Mouse (Mus musculus): ENCODE measurements around the gene 0610040J01Rik.

0610040J01Rik gene

DNA sequence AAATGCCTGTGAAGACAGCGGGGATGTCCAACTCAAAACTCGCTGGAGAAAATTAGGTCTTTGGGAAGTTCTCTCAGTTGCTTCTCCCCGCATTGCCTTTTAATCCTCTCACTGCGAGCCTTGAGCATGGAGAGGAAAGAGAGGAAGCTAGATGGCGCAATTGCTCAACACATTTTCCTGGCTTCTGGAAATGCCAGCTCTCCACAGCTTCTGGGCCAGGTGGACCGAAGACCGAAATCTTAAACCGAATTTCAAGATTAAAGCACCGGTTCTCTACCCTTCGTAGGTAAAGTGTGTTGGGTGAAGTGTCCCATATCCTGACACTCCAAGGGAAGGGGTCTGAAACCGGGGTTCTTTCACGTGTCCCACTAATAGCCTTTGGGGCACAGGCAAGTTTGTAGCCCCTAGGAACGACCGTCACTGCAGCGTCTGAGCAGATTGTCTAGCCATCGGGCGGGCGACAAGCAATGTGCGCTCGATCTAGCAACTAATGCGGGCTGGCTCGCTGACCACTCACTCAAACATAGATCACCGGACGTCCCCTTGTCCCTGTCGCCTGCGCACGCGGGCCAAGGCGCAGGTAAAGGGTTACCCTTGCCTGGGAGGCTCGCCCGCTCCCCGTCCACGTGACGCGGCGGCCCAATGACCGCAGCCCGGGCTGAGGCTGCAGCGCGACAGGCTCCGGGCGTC lies at the start of gene 0610040J01Rik:
0610040J01Rik (plus strand) TSS at position 545 of the 690 bp plus-strand sequence.
- DNase-seq (ENCODE audit: low read depth): peak; percentile 67

DNA sequence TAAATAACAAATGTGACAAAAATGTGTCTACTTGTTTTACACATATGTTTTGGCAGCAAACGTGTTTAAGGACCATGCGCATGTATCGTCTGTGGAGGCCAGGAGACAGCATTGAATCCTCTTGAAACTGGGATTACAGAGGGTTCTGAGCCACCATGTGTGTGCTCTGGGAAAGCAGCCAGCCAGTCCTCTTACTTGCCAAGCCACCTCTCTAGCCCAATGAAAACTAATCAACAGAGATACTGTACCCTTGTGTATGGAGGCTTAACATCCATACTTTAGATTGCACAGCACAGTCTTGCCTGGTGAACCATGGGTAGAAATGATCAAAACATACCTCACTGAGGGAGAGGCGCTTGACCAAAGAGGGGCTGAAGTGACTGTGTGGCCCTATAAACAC lies 46.3 kb upstream of the 0610040J01Rik start:
- no peak for DNase-seq (ENCODE audit: low read depth)

DNA sequence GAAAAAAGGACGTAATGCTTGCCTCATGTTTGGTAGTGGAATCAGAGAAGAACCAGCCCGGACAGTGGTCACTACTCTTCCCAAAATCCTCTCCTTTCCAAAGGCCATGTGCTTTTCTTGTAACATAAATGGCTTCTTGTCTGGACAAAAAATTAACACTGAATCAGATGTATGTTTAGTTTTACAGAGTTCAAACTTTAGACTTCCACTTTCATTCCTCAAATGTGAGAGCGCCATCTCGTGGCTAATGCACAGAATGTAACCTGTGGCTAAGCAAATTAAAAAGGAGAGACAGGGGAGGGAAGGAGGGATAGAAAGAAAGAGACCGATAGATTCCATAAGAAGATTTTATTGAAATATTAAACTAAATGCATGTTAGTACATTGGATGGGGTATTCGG lies 45.4 kb upstream of the 0610040J01Rik start:
- DNase-seq (ENCODE audit: low read depth): peak; percentile 63

DNA sequence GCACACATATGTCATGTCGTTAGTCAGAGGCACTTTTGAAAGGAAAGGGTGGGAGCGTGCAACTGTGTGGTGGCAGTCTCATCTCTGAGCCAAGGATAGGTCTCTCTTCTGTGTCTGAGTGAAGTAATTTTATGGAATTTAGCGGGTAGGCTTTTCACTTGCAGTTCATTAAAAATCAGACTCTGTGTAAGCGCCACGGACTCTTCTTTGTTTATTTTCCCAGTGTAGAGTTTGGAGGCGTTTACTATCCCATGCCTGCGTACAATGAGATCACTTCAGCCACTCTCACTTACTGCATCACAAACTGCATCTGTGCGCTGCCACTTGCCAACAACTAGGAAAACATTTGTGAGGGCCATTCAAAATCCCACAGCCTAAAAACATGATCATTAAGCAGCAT lies 44.7 kb upstream of the 0610040J01Rik start:
- no peak for DNase-seq (ENCODE audit: low read depth)

DNA sequence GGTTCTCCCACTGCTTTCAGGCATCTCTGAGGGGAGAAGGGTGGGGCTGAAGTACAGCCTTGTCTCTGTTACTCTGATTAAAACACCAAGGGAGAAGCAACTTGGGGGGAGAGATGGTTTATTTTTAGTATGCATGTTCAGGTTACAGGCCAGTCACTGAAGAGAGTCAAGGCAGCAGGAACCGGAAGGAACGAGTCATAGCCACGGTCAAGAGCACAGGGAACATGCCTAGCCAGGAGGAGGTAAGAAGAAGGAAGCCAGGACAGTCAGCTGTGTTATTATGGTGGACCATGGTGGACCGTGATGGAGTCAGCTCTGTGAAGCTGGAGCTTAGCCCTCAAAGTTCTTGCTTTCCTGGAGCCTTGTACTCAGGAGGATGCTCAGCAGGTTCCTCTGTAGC lies 43.9 kb upstream of the 0610040J01Rik start:
- no peak for DNase-seq (ENCODE audit: low read depth)

DNA sequence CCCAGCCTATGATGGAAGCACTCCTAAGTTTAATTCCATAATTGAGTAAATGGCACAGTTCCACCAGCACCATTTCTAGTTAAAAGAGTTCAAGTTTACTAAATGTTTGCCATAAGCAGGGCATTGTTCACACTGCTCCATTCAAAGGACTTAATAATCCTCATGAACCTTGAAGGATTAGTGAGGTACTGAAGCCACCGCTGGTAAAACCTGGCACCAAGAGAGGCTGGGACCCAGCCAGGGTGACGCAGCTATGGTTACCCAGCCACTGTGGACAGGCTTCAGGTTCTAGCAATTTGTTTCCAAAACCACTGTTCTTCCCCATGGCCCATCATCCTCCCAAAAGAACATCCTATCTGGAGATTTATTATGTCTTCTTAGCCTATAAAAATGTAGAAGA lies 39.2 kb upstream of the 0610040J01Rik start:
- DNase-seq (ENCODE audit: low read depth): no peak

DNA sequence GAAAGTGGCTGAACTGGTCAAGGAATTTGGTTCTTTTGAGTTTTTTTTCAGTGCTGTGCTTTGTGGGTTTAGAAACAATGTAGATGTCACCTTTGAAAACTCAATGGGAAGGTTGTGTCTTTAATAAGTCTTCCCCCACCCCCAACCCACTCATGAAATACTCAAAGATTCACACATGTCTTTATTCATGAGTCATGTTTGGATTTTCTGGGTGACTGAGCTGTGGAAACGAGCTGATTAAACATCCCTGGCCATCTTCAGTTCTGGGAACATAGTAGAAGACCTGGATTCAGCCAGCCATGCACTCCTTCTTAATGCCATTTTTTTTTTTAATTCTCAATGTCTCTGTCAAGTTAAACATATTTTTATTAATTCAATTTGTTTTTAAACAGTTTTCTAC lies 38.6 kb upstream of the 0610040J01Rik start:
- no peak for DNase-seq (ENCODE audit: low read depth)

DNA sequence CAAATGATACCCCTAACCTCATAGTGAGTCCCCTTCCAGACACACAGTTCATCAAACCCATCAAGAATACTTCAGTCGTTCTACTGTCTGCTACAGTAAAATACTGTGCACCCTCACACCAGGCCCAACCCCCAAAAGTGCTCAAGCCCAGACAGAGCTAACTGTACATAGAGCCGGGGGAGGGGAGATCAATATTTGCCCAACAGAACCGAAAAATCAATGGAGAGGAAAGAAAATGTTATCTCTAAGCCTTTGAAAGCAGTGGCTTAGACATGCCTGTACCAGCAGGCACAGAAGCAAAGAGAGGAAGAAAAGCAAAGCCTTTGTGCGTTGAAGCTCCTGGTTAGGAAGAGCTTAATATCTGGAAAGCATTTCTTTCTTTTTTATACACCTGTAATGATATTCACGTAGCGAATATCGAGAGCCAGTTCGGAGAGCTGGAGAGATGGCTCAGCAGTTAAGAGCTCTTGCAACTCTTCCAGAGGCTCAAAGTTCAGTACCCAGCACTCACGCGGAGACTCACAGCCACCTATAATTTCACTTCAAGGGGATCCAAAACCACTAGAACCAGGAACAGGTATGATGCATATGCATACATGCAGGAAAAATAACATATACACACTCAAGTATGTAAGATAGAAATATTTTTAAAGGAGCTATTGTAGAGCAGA lies 23.9 kb upstream of the 0610040J01Rik start:
- DNase-seq (ENCODE audit: low read depth): no peak

DNA sequence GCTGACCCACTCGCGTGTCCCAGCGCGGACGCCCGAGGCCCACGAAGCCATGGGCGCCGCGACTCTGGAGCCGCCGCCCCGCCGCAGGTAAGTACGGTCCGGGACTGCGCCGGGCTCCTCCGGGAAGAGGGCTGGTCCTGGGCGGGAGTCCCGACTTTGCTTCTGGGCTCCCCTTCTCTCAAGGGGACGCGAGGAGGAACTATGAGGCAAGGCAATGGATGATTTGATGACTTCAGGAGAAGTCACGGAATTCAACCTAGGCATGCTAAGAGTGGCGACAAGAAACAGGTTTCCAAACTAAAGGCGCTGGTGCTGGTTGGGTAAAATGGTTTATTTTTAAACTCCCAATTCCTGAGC lies 324 bp downstream of the 0610040J01Rik start:
- DNase-seq (ENCODE audit: low read depth): no peak

DNA sequence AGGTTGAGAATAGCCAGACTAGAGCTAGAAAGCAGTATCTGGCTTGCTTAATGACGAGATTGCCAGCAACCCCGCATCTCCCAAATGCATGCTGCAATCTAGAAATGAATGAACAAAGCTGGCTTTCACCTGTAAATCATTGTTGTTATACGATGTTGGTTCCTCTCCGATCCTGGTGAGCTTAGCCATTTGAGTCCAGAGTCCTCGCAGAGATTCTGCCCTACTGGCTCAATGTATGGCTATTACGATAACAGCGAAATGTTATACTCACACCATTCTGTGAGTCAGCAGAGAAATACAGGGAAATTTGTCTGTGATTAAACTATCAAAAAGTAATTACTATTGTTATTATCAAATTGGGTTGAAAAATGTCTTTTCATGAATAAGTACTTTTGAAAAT lies 4.5 kb downstream of the 0610040J01Rik start:
- DNase-seq (ENCODE audit: low read depth): no peak

DNA sequence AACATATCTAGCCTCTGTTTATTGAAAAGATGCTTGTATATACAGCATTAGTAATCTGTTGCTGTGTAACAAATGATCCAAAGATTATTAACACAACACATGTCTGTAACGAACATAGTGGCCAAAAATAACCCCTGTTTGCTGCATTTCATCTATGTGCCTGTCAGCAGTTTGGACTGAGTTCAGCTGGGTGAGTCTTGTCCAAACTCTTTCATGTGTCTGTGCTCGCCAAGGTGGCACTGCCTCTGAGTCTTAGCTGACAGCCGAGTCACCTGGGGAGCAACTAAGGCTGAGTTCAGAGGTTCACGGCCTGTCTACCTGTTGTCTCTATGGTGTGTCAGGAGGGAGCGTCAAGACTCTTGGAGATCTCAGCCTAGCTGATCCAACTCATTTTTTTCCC lies 5.1 kb downstream of the 0610040J01Rik start:
- no peak for DNase-seq (ENCODE audit: low read depth)

DNA sequence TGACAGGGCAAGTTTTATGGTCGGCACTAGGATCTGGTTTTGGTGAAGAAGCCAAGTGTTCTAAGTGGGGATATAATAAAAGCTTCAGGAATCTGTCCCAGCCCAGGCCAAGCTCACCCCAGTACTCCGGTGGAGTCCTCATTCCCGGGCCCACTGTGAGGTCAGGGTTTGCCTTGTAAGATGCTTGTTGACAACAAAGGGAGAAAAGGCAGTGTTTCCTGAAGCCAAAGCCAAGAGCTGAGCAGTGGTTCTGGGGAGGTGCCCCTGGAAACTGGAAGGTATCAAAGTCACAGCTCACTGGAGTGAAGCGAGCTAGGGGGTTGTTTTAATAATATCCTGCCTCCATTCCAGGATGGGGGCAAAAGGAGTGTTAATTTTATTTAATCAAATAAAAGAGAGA lies 6.8 kb downstream of the 0610040J01Rik start:
- no peak for DNase-seq (ENCODE audit: low read depth)

DNA sequence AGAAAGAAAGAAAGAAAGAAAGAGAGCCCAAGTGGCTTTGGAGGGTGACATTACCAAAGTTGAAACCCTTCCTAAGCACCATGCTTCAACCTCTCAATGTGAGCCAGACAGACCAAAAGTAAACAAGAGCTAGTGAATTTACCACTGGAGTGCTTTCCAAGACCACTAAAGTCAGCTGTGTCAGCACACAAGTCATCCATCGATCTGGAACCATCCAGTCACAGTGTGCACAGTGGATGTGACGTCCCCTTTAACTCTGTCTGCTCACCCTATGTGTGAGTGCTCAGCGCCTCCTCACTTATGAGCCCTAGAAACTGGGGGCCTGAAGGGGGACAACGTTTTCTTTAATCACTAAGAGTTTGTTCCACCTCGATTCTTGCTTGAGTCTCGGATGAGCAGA lies 7.4 kb downstream of the 0610040J01Rik start:
- no peak for DNase-seq (ENCODE audit: low read depth)

DNA sequence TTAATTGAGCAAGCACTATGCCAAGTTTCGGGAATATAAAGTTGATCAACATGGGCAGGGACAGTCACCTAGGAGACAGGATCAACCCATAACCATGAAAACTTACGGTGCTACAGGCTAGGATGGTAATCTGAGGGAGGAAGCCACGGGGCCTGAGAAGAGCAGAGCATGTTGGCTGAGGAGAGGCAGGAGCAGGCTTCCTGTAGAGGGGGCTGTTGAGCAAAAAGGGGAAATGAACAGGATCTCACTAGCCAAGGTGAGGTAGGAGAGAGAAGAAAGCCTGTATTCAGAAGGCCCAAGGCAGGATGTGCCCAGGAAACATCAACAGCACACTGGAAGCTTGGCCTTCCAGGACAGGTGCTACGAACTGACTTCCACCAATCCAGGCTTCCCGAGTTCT lies 9.0 kb downstream of the 0610040J01Rik start:
- peak; percentile 5 for DNase-seq (ENCODE audit: low read depth)

DNA sequence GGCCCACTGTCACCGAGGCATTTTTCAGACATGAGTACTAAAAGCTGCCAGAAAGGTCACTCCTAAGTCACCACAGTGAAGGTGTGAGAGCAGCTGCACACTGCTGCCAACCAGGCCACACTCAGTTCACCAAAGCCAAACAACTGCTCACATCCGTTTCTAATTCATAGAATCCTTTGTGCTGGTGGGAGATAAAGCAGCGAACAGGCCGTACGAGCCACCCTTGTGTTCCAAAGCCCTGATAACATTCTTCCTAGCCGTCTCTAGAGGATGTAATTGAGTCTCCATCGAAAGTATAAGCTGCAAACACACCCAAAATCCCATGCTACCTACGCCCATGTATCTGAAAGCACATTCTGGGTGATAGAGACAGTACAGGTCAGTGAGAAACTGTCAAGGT lies 9.7 kb downstream of the 0610040J01Rik start:
- DNase-seq (ENCODE audit: low read depth): no peak

DNA sequence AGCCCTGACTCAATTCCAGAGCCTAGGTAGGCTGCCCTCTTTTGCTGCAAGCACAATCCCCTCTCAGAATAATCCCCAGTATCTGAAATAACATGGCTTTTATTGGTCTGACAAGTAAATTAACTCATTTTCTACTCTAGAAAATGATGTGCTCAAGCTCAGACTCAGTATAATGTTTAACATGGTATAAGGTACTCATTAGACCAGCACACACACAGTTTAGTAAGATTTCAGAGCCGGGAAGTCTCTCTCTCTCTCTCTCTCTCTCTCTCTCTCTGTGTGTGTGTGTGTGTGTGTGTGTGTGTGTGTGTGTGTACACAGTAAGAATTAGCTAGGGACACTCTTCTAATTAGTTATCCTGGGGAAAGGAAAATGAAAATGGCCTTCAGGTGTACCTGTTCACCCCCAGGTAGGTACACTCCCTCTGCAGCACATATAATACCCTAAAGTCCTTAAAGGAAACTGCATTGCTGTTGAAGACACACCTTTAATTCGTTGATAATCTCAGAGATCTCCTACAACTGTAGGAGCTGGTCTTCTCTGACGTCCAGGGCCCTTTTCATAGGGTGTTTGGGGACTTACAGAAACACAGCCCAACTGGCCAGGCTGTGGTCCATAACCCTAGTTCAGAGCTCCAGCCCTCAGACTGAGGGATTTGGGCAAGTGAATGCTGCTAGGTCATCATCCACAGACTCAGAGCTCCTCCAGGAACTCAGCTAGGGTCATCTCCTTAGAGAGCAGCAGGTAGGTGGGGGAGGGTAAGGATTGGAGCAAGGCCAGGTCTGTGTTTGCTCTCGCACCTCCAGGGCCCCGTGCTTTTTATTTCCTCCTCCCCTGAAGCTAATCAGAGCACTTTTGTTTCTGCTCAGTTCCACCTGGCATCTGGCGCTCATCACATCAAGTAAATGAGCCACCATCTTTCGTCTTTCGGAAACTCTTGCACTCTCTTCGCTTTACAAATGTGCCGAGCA lies 11.5 kb downstream of the 0610040J01Rik start:
- DNase-seq (ENCODE audit: low read depth): no peak

DNA sequence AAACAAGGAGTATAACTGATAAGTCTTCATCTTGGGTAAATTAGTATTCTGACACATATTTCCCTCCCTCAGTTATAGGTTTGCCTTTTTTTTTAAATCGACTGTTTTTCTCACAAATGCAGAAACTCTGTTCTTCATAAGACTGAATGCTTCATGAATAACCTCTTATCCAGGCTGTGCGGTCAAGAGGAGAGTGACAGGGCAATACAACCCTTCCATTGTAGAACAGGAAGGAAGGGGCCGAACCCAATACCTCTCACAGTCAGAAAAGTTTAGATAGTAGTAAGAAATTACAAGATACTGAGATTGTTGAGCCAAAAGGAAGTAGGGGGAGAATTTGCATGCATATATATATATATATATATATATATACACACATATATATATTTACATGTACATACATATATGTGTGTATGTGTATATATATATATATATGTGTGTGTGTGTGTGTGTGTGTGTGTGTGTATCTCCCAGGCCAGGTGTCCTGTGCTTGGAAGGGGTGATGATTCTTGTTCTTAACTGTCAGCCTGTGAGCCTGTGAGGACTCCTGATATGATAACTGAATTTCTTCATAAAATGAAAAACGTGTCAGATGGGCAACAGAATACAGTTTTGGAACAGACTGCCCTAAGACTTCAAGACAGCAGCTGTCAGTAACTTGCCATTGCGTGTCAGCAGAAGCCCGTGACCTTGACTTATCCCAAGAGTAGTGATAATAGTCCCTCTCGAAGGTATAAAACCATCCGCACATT lies 12.6 kb downstream of the 0610040J01Rik start:
- DNase-seq (ENCODE audit: low read depth): no peak

DNA sequence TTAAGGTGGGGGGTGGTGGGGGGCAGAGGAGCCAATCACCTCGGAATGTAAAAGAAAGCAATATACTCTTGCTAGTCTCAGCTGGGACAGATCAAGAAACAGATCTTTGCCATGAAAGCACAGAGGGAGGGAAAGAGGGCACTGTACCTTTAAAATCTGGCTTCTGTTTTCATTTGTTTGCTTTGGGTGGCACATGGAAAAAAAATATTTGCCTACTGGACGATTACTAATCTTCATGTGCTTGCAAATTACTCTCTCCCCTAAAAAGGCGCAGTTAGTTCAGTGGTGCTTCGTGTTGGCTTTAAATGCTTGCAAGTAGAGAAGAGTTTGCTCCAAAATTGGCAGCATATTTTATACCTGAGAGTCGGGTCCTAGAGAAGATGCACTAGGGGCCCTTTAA lies 13.7 kb downstream of the 0610040J01Rik start:
- no peak for DNase-seq (ENCODE audit: low read depth)

DNA sequence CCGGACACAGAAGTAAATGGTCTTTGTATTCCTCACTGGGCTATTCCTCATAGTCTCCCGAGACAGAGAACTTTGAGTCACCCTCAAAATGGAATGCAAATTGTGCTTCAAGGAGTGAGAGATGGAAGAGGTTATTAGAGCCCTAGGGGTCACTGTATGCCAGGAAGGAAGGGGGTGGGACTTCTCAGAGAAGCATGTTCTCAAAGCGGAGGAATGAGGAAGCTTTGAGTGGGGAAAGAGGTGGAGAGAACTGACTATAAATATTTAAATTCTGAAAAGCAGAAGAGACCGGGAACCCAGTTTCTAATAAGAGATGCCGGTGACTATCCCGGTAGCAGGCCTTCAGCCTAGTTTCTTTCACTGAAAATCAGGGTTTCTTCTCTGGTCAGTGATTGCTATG lies 14.8 kb downstream of the 0610040J01Rik start:
- DNase-seq (ENCODE audit: low read depth): no peak

DNA sequence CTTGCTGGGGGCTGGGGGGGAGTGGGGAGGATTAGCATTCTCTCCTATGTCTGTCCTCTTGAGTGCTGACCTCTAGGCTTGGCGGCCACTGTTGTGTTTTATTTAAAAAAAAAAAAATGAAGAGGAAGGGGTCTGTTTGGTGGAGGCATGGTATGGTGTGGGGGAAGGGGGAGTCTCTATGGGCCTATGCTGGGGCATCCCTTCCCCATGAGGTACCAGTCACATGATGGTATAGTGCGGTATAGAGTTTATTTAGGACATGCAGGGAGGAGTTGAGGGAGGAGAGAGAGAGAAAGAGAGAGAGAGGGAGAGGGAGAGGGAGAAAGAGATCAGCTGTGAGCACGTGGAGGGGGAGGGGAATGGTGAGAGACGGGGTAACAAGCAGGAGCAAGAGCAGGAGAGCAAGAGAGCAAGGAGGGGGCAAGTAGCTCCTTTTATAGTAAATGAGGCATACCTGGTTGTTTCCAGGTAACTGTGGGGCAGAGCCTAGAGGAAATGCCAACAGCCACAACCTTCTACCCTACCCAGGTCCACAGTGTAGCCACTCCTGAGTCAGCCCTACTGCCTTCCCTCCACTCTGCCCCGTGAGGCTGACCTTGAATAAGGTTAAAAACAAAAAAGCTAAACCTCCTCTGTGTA lies 15.4 kb downstream of the 0610040J01Rik start:
- DNase-seq (ENCODE audit: low read depth): no peak

DNA sequence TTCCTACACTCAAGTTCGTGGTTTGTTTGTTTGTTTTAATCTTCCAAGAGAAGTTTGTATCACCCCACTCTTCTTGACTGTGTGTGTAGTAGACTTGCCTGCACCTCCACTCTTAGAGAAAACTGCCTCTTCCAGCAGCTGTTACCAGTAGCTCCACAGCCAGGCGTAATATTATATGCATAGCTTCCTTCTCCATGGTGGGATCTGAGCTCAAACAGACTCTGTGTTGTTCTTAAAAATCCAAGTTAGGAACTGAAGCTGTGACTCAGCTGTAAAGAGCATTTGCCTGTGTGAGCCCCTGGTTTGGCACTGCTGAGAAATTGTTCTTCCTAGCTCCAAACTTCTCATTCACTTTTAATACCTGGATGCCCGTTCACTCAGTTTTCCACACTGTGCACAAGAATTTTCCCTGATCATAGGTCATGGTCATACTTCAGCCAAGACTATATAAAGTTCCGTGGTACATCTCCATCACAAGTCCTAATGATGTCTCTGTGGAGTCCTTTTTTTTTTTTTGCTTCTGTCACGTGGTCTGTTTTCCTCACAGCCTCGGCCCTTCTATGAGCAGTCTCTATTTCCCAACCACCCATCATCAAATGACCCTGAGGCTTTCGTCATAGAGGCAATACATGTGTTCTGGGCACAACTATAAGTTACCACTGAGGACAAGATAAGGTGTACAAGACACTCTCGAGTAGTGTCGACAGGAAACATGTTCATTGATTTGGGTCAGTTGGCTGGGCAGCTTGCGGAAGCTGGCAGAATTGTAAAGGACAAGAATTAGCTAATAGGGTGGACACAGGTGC lies 16.4 kb downstream of the 0610040J01Rik start:
- no peak for DNase-seq (ENCODE audit: low read depth)

All from naive thymus-derived CD4-positive, alpha-beta T cell, adult 2 months (primary cell).